Mouse (Mus musculus): Measurements from ENCODE around the gene Reep6. TPM values are rescaled to one million over a fixed set of nuclear protein-coding genes. Genes with fewer than 3 reads are reported as not detected.

Gene Reep6
- polyA plus RNA-seq, 1 experiment from 2014 or later: 7.0 TPM

- Histone ChIP-seq H3K9ac (ENCODE audit: low read length) (no peak overlapping the region), H3K36me3 (ENCODE audit: control insufficient read depth, insufficient read depth, low read length) (no peaks in the 10 kb centered on the region), H3K4me3 (ENCODE audit: low read depth, low read length) (no peak overlapping the region), H3K27ac (ENCODE audit: low read depth, low read length) (no peak overlapping the region), H3K27me3 (ENCODE audit: control insufficient read depth, insufficient read depth, low read length) (peaks cover 51% of the 10 kb centered on the region), H3K9me3 (ENCODE audit: control insufficient read depth, low read length) (no peaks in the 10 kb centered on the region), H3K4me1 (replicated peaks; ENCODE audit: control insufficient read depth, insufficient read depth, low read length) (peaks cover 2% of the 10 kb centered on the region; the same call in 1 of the 2 replicates), H3K4me2 (ENCODE audit: low read depth, low read length, severe bottlenecking) (0 out of 2 replicates have a peak overlapping the region, but pooled peaks have one; percentile 26)
- WGBS: 5% methylated on average over 31 of the region's 31 CpGs
- DNase-seq (ENCODE audit: low spot score) (no peak), ATAC-seq (replicated peaks; ENCODE audit: low FRiP score) (peak; percentile 44)
These were observed 28.4 kb downstream of the Reep6 start for GRCm38 (mm10) chr10:80357994-80358639.

- H3K27me3 ChIP-seq (ENCODE audit: control insufficient read depth, insufficient read depth, low read length): peaks cover 2% of the 10 kb centered on the region; the same call in 1 of the 2 replicates
These were observed 34.0 kb downstream of the Reep6 start for GRCm38 (mm10) chr10:80363734-80364133.

GRCm38 (mm10) chr10:80365736-80366135 lies 36.0 kb downstream of the Reep6 start:
- H3K27ac ChIP-seq (ENCODE audit: low read depth, low read length): no peak overlapping the region
- no peak overlapping the region for H3K9ac ChIP-seq (ENCODE audit: low read length)
- WGBS: 72% methylated on average over 6 of the region's 6 CpGs
- H3K27me3 ChIP-seq (ENCODE audit: control insufficient read depth, insufficient read depth, low read length): 0 out of 2 replicates have a peak, but pooled peaks cover 2% of the 10 kb centered on the region
- no peaks in the 10 kb centered on the region for H3K4me1 ChIP-seq (replicated peaks; ENCODE audit: control insufficient read depth, insufficient read depth, low read length)
- no peak overlapping the region for H3K4me3 ChIP-seq (ENCODE audit: low read depth, low read length)
- DNase-seq (ENCODE audit: low spot score) (no peak), ATAC-seq (replicated peaks; ENCODE audit: low FRiP score) (no peak)
- no peak overlapping the region for H3K4me2 ChIP-seq (ENCODE audit: low read depth, low read length, severe bottlenecking)
- no peaks in the 10 kb centered on the region for H3K9me3 ChIP-seq (ENCODE audit: control insufficient read depth, low read length)
- no peaks in the 10 kb centered on the region for H3K36me3 ChIP-seq (ENCODE audit: control insufficient read depth, insufficient read depth, low read length)

More at GRCm38 (mm10) chr10:80363734-80364133, 34.0 kb downstream of the Reep6 start:
- no peak for DNase-seq (ENCODE audit: low spot score)
- Histone ChIP-seq H3K9me3 (ENCODE audit: control insufficient read depth, low read length) (no peaks in the 10 kb centered on the region), H3K9ac (ENCODE audit: low read length) (no peak overlapping the region), H3K4me3 (ENCODE audit: low read depth, low read length) (no peak overlapping the region), H3K4me1 (replicated peaks; ENCODE audit: control insufficient read depth, insufficient read depth, low read length) (no peaks in the 10 kb centered on the region), H3K36me3 (ENCODE audit: control insufficient read depth, insufficient read depth, low read length) (no peaks in the 10 kb centered on the region), H3K27ac (ENCODE audit: low read depth, low read length) (no peak overlapping the region), H3K4me2 (ENCODE audit: low read depth, low read length, severe bottlenecking) (no peak overlapping the region)
- 33% methylated on average over 6 of the region's 6 CpGs for WGBS
- ATAC-seq (replicated peaks; ENCODE audit: low FRiP score): no peak

- ATAC-seq (replicated peaks; ENCODE audit: low FRiP score): no peak
- peaks cover 2% of the 10 kb centered on the region; the same call in 1 of the 2 replicates for H3K4me1 ChIP-seq (replicated peaks; ENCODE audit: control insufficient read depth, insufficient read depth, low read length)
- no peaks in the 10 kb centered on the region for H3K36me3 ChIP-seq (ENCODE audit: control insufficient read depth, insufficient read depth, low read length)
- H3K9me3 ChIP-seq (ENCODE audit: control insufficient read depth, low read length): no peaks in the 10 kb centered on the region
- no peak for DNase-seq (ENCODE audit: low spot score)
- H3K4me3 ChIP-seq (ENCODE audit: low read depth, low read length): no peak overlapping the region
- 0 out of 2 replicates have a peak, but pooled peaks cover 1% of the 10 kb centered on the region for H3K27me3 ChIP-seq (ENCODE audit: control insufficient read depth, insufficient read depth, low read length)
- H3K27ac ChIP-seq (ENCODE audit: low read depth, low read length): no peak overlapping the region
- no peak overlapping the region for H3K9ac ChIP-seq (ENCODE audit: low read length)
- no peak overlapping the region for H3K4me2 ChIP-seq (ENCODE audit: low read depth, low read length, severe bottlenecking)
- 75% methylated on average over 5 of the region's 5 CpGs for WGBS
These were observed 38.2 kb downstream of the Reep6 start for GRCm38 (mm10) chr10:80367954-80368353.

GRCm38 (mm10) chr10:80368392-80368791 lies 38.6 kb downstream of the Reep6 start:
- peaks cover 2% of the 10 kb centered on the region; the same call in 1 of the 2 replicates for H3K4me1 ChIP-seq (replicated peaks; ENCODE audit: control insufficient read depth, insufficient read depth, low read length)
- H3K27me3 ChIP-seq (ENCODE audit: control insufficient read depth, insufficient read depth, low read length): no peaks in the 10 kb centered on the region
- no peak overlapping the region for H3K4me3 ChIP-seq (ENCODE audit: low read depth, low read length)
- ATAC-seq (replicated peaks; ENCODE audit: low FRiP score) (no peak), DNase-seq (ENCODE audit: low spot score) (no peak)
- no peak overlapping the region for H3K9ac ChIP-seq (ENCODE audit: low read length)
- H3K4me2 ChIP-seq (ENCODE audit: low read depth, low read length, severe bottlenecking): no peak overlapping the region
- no peaks in the 10 kb centered on the region for H3K36me3 ChIP-seq (ENCODE audit: control insufficient read depth, insufficient read depth, low read length)
- H3K9me3 ChIP-seq (ENCODE audit: control insufficient read depth, low read length): no peaks in the 10 kb centered on the region
- WGBS: 89% methylated on average over 6 of the region's 6 CpGs
- no peak overlapping the region for H3K27ac ChIP-seq (ENCODE audit: low read depth, low read length)

- Histone ChIP-seq H3K4me3 (ENCODE audit: low read depth, low read length) (no peak overlapping the region), H3K4me2 (ENCODE audit: low read depth, low read length, severe bottlenecking) (no peak overlapping the region), H3K27ac (ENCODE audit: low read depth, low read length) (no peak overlapping the region), H3K9ac (ENCODE audit: low read length) (no peak overlapping the region), H3K27me3 (ENCODE audit: control insufficient read depth, insufficient read depth, low read length) (no peaks in the 10 kb centered on the region), H3K4me1 (replicated peaks; ENCODE audit: control insufficient read depth, insufficient read depth, low read length) (peaks cover 2% of the 10 kb centered on the region; the same call in 1 of the 2 replicates), H3K36me3 (ENCODE audit: control insufficient read depth, insufficient read depth, low read length) (no peaks in the 10 kb centered on the region), H3K9me3 (ENCODE audit: control insufficient read depth, low read length) (no peaks in the 10 kb centered on the region)
- ATAC-seq (replicated peaks; ENCODE audit: low FRiP score): no peak
- 85% methylated on average over 21 of the region's 21 CpGs for WGBS
- no peak for DNase-seq (ENCODE audit: low spot score)
These were observed 40.4 kb downstream of the Reep6 start for GRCm38 (mm10) chr10:80369995-80370747.

GRCm38 (mm10) chr10:80371411-80371966 lies 41.7 kb downstream of the Reep6 start:
- Histone ChIP-seq H3K27me3 (ENCODE audit: control insufficient read depth, insufficient read depth, low read length) (no peaks in the 10 kb centered on the region), H3K27ac (ENCODE audit: low read depth, low read length) (no peak overlapping the region), H3K36me3 (ENCODE audit: control insufficient read depth, insufficient read depth, low read length) (no peaks in the 10 kb centered on the region), H3K4me2 (ENCODE audit: low read depth, low read length, severe bottlenecking) (peak overlapping the region; percentile 21; the same call in 1 of the 2 replicates), H3K9ac (ENCODE audit: low read length) (no peak overlapping the region; the same call in 1 of the 2 replicates), H3K4me3 (ENCODE audit: low read depth, low read length) (peak overlapping the region; percentile 9; the same call in 1 of the 2 replicates), H3K9me3 (ENCODE audit: control insufficient read depth, low read length) (no peaks in the 10 kb centered on the region), H3K4me1 (replicated peaks; ENCODE audit: control insufficient read depth, insufficient read depth, low read length) (peaks cover 2% of the 10 kb centered on the region; the same call in 1 of the 2 replicates)
- whole genome bisulfite sequencing: 3% methylated on average over 12 of the region's 12 CpGs
- DNase-seq (ENCODE audit: low spot score): peak; percentile 82
- peak; percentile 76 for ATAC-seq (replicated peaks; ENCODE audit: low FRiP score)

- 59% methylated on average over 9 of the region's 9 CpGs for WGBS
- DNase-seq (ENCODE audit: low spot score) (no peak), ATAC-seq (replicated peaks; ENCODE audit: low FRiP score) (no peak)
- Histone ChIP-seq H3K27ac (ENCODE audit: low read depth, low read length) (no peak overlapping the region), H3K27me3 (ENCODE audit: control insufficient read depth, insufficient read depth, low read length) (no peaks in the 10 kb centered on the region), H3K4me1 (replicated peaks; ENCODE audit: control insufficient read depth, insufficient read depth, low read length) (peaks cover 2% of the 10 kb centered on the region; the same call in 1 of the 2 replicates), H3K9ac (ENCODE audit: low read length) (no peak overlapping the region; the same call in 1 of the 2 replicates), H3K4me3 (ENCODE audit: low read depth, low read length) (no peak overlapping the region), H3K9me3 (ENCODE audit: control insufficient read depth, low read length) (no peaks in the 10 kb centered on the region), H3K4me2 (ENCODE audit: low read depth, low read length, severe bottlenecking) (peak overlapping the region; percentile 21; the same call in 1 of the 2 replicates), H3K36me3 (ENCODE audit: control insufficient read depth, insufficient read depth, low read length) (no peaks in the 10 kb centered on the region)
These were observed 42.2 kb downstream of the Reep6 start for GRCm38 (mm10) chr10:80371983-80372382.

Data from forebrain, embryonic 11.5 days (tissue).